Mouse (Mus musculus): ENCODE measurements at regions not wholly inside any gene's neighbourhood (a gene's known extent, or its start where the extent isn't known, plus 50 kb on each side); places are given as distances from the start of the nearest gene placed in this dataset.
A peak's percentile ranks its signal among the peaks of the same experiment; 100 is the strongest.

GRCm38 (mm10) chr2:61245526-61245925 is 282.5 kb upstream of the Rbms1 start:
- DNase-seq (ENCODE audit: low spot score) = no peak

GRCm38 (mm10) chr2:61221676-61222075 is 258.7 kb upstream of the Rbms1 start:
- no peak for DNase-seq (ENCODE audit: low spot score)

- DNase-seq (ENCODE audit: low spot score) = no peak
These were observed 258.2 kb upstream of the Rbms1 start for GRCm38 (mm10) chr2:61221157-61221556.

GRCm38 (mm10) chr2:61213951-61214350 is 251.0 kb upstream of the Rbms1 start:
- no peak for DNase-seq (ENCODE audit: low spot score)

GRCm38 (mm10) chr2:61201387-61201786 is 238.4 kb upstream of the Rbms1 start:
- DNase-seq (ENCODE audit: low spot score) = no peak

- DNase-seq (ENCODE audit: low spot score) = no peak
These were observed 231.0 kb upstream of the Rbms1 start for GRCm38 (mm10) chr2:61193976-61194375.

GRCm38 (mm10) chr2:61182424-61182979 is 219.5 kb upstream of the Rbms1 start:
- DNase-seq (ENCODE audit: low spot score) = no peak

- DNase-seq (ENCODE audit: low spot score) = no peak
These were observed 214.8 kb upstream of the Rbms1 start for GRCm38 (mm10) chr2:61177801-61178200.

GRCm38 (mm10) chr2:61176807-61177206 is 213.8 kb upstream of the Rbms1 start:
- DNase-seq (ENCODE audit: low spot score) = no peak

GRCm38 (mm10) chr2:61173581-61173980 is 210.6 kb upstream of the Rbms1 start:
- no peak for DNase-seq (ENCODE audit: low spot score)

GRCm38 (mm10) chr2:61161336-61161735 is 198.3 kb upstream of the Rbms1 start:
- DNase-seq (ENCODE audit: low spot score) = no peak

GRCm38 (mm10) chr2:61159761-61160160 is 196.8 kb upstream of the Rbms1 start:
- DNase-seq (ENCODE audit: low spot score) = no peak

GRCm38 (mm10) chr2:61138998-61139631 is 176.1 kb upstream of the Rbms1 start:
- DNase-seq (ENCODE audit: low spot score) = peak; percentile 2

GRCm38 (mm10) chr2:61138625-61138997 is 175.6 kb upstream of the Rbms1 start:
- peak; percentile 1 for DNase-seq (ENCODE audit: low spot score)

GRCm38 (mm10) chr2:61137378-61137777 is 174.4 kb upstream of the Rbms1 start:
- no peak for DNase-seq (ENCODE audit: low spot score)

GRCm38 (mm10) chr2:61136926-61137325 is 173.9 kb upstream of the Rbms1 start:
- no peak for DNase-seq (ENCODE audit: low spot score)

- DNase-seq (ENCODE audit: low spot score) = no peak
These were observed 160.2 kb upstream of the Rbms1 start for GRCm38 (mm10) chr2:61123046-61123806.

GRCm38 (mm10) chr2:61121281-61121680 is 158.3 kb upstream of the Rbms1 start:
- no peak for DNase-seq (ENCODE audit: low spot score)

GRCm38 (mm10) chr2:61114620-61115019 is 151.6 kb upstream of the Rbms1 start:
- no peak for DNase-seq (ENCODE audit: low spot score)

- no peak for DNase-seq (ENCODE audit: low spot score)
These were observed 150.9 kb upstream of the Rbms1 start for GRCm38 (mm10) chr2:61113916-61114315.

GRCm38 (mm10) chr2:61110591-61110990 is 147.6 kb upstream of the Rbms1 start:
- no peak for DNase-seq (ENCODE audit: low spot score)

GRCm38 (mm10) chr2:61109564-61109963 is 146.6 kb upstream of the Rbms1 start:
- no peak for DNase-seq (ENCODE audit: low spot score)

- no peak for DNase-seq (ENCODE audit: low spot score)
These were observed 142.2 kb upstream of the Rbms1 start for GRCm38 (mm10) chr2:61105169-61105568.
